Comparison of ENCODE assay signal across 8 mouse cellular contexts in the genomic region with DNA sequence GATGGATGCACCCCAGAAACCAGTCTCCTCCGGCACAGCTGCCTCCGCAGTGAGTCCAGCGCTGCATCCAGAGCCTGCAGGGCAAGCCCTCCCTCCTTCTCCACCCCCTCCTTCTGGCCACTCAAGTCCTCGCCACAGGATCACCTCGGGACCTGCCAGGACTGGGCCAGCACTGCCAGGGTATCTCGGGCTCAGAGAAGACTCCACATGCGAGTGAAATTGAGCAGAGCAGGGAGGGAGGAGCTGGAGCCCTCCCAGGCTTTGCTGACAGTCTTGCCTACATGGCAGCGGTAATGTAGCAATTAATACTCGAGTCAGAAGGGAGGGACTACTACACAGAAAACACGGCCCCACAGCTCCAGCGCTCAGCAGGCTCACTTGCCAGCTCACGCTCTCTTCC. TPM values are rescaled to one million over a fixed set of nuclear protein-coding genes. Genes with fewer than 3 reads are reported as not detected.
DNase-seq lines count a peak whose midpoint lies in the region; ATAC-seq and TF ChIP-seq lines count a peak whose summit lies in the region.

Gene Kcnip1, minus strand, starts transcription at position 215 of the 400 bp plus-strand sequence.

- no peak within 1 kb of the TSS for H3K9ac ChIP-seq in lung, embryonic 14.5 days
- no peak within 1 kb of the TSS for H3K9ac ChIP-seq in heart, embryonic 16.5 days (ENCODE audit: low read length)
- peak within 1 kb of the TSS; percentile 40 for H3K9ac ChIP-seq in limb, embryonic 14.5 days (ENCODE audit: low read depth, low read length, severe bottlenecking)

- no peak within 1 kb of the TSS for H3K27ac ChIP-seq in lung, embryonic 14.5 days (ENCODE audit: low read depth)
- no peak within 1 kb of the TSS for H3K27ac ChIP-seq in cortical plate, adult 2 months (ENCODE audit: insufficient read depth, low read length)
- H3K27ac ChIP-seq in heart, embryonic 16.5 days (ENCODE audit: low read length) = no peak within 1 kb of the TSS
- no peak within 1 kb of the TSS for H3K27ac ChIP-seq in limb, embryonic 14.5 days (replicated peaks; ENCODE audit: low read depth, low read length)

- no peak for TF ChIP-seq CTCF in lung, embryonic 14.5 days (IDR thresholded peaks at IDR 0.05; ENCODE audit: low read depth)
- no peak for TF ChIP-seq CTCF in cortical plate, adult 2 months (IDR thresholded peaks at IDR 0.05; ENCODE audit: extremely low read depth, insufficient read depth, low read length)

- no peaks in the 10 kb centered on the region for H3K36me3 ChIP-seq in lung, embryonic 14.5 days (ENCODE audit: insufficient read depth)
- no peaks in the 10 kb centered on the region for H3K36me3 ChIP-seq in heart, embryonic 16.5 days (ENCODE audit: control insufficient read depth, insufficient read depth)
- no peaks in the 10 kb centered on the region for H3K36me3 ChIP-seq in limb, embryonic 14.5 days (ENCODE audit: control insufficient read depth, insufficient read depth, low read length)

- H3K9me3 ChIP-seq in lung, embryonic 14.5 days (ENCODE audit: low read depth, low read length) = no peaks in the 10 kb centered on the region
- no peaks in the 10 kb centered on the region for H3K9me3 ChIP-seq in heart, embryonic 16.5 days (replicated peaks; ENCODE audit: control insufficient read depth, low read length)
- H3K9me3 ChIP-seq in limb, embryonic 14.5 days (ENCODE audit: control insufficient read depth, low read length) = no peaks in the 10 kb centered on the region

- 10% methylated on average over 12 of the region's 12 CpGs for WGBS in lung, embryonic 14.5 days
- 21% methylated on average over 12 of the region's 12 CpGs for WGBS in heart, embryonic 16.5 days
- WGBS in limb, embryonic 14.5 days = 4% methylated on average over 10 of the region's 12 CpGs

- H3K27me3 ChIP-seq in lung, embryonic 14.5 days (ENCODE audit: insufficient read depth, low read length) = 0 out of 2 replicates have a peak, but pooled peaks cover 5% of the 10 kb centered on the region
- peaks cover 14% of the 10 kb centered on the region for H3K27me3 ChIP-seq in heart, embryonic 16.5 days (ENCODE audit: control insufficient read depth, insufficient read depth, low read length)
- H3K27me3 ChIP-seq in limb, embryonic 14.5 days (ENCODE audit: control insufficient read depth, insufficient read depth, low read length) = no peaks in the 10 kb centered on the region; the same call in 1 of the 2 replicates

- ATAC-seq in lung, embryonic 14.5 days (ENCODE audit: insufficient read depth) = peak; percentile 41; the same call in 1 of the 2 replicates
- ATAC-seq in heart, embryonic 16.5 days (replicated peaks; ENCODE audit: extremely low read depth, insufficient read depth, low FRiP score) = no peak
- ATAC-seq in limb, embryonic 14.5 days (ENCODE audit: low FRiP score, low read depth) = no peak
- ATAC-seq in megakaryocyte, adult 5-6 weeks (ENCODE audit: poor library complexity, severe bottlenecking) = no peak

- peak within 1 kb of the TSS; percentile 40; the same call in 1 of the 2 replicates for H3K4me2 ChIP-seq in lung, embryonic 14.5 days
- H3K4me2 ChIP-seq in heart, embryonic 16.5 days (ENCODE audit: low read depth, low read length) = 0 out of 2 replicates have a peak within 1 kb of the TSS, but pooled peaks have one; percentile 3
- H3K4me2 ChIP-seq in limb, embryonic 14.5 days (replicated peaks; ENCODE audit: low read depth, low read length, severe bottlenecking) = peak within 1 kb of the TSS; percentile 24

- H3K4me1 ChIP-seq in lung, embryonic 14.5 days (ENCODE audit: insufficient read depth) = no peaks in the 10 kb centered on the region
- H3K4me1 ChIP-seq in cortical plate, adult 2 months (ENCODE audit: control insufficient read depth, insufficient read depth, low read length) = no peaks in the 10 kb centered on the region
- no peaks in the 10 kb centered on the region for H3K4me1 ChIP-seq in heart, embryonic 16.5 days (ENCODE audit: control insufficient read depth, insufficient read depth, low read length)
- no peaks in the 10 kb centered on the region for H3K4me1 ChIP-seq in limb, embryonic 14.5 days (ENCODE audit: control insufficient read depth, insufficient read depth, low read length)

- TF ChIP-seq POLR2A in cortical plate, adult 2 months (IDR thresholded peaks at IDR 0.05; ENCODE audit: extremely low read depth, insufficient read depth, low read length) = no peak
- TF ChIP-seq POLR2A in limb, embryonic 14.5 days (IDR thresholded peaks at IDR 0.05; ENCODE audit: borderline replicate concordance, extremely low read depth, insufficient read depth, insufficient read length) = no peak

- DNase-seq in lung, embryonic 14.5 days = peak; percentile 7
- DNase-seq in lung, postnatal 14 days = no peak
- no peak for DNase-seq in limb, embryonic 14.5 days (ENCODE audit: low spot score)
- DNase-seq in right cerebral cortex, postnatal 14 days = no peak
- no peak for DNase-seq in adipocyte (ENCODE audit: low spot score)

- H3K4me3 ChIP-seq in lung, embryonic 14.5 days (ENCODE audit: low read depth, low read length) = no peak within 1 kb of the TSS
- H3K4me3 ChIP-seq in cortical plate, adult 2 months (ENCODE audit: insufficient read depth, low read length) = no peak within 1 kb of the TSS
- H3K4me3 ChIP-seq in heart, embryonic 16.5 days (ENCODE audit: low read length) = no peak within 1 kb of the TSS
- no peak within 1 kb of the TSS for H3K4me3 ChIP-seq in limb, embryonic 14.5 days (replicated peaks; ENCODE audit: low read length)

RNA-seq across cellular contexts. Expression of gene Kcnip1, which starts in this region (rescaled TPM):
- polyA plus RNA-seq in lung, embryonic 14.5 days (2014; fragmentation: Nextera tagmentation; extraction: Ambion mirVana) = 0.42 and 0.62 TPM in 2 replicates
- polyA plus RNA-seq in cortical plate, adult 2 months (2012; rRNA removed) = 31.6 and 32.2 TPM in 2 replicates
- polyA plus RNA-seq in heart, embryonic 16.5 days (2015; fragmentation: Nextera tagmentation; extraction: Ambion mirVana) = 0.10 and 0.20 TPM in 2 replicates
- 2.4 and 3.4 TPM in 2 replicates for polyA plus RNA-seq in limb, embryonic 14.5 days (2012; rRNA removed)
- polyA plus RNA-seq in limb, embryonic 14.5 days (2014; fragmentation: Nextera tagmentation; extraction: Ambion mirVana) = 4.5 and 5.0 TPM in 2 replicates
- 0.09 TPM in 1 of 2 replicates, not detected in the other for total RNA-seq in megakaryocyte, adult 5-6 weeks (2015)
- 0.18 TPM in 1 of 2 replicates, not detected in the other for total RNA-seq in megakaryocyte, adult 5-6 weeks (2017)

Comparison
In these comparisons a context has a peak if more than half of its experiments do, and no peak if none do; other contexts are left out.
1. Peak in DNase-seq, ATAC-seq and H3K4me2 ChIP-seq in lung, embryonic 14.5 days; RNA of the gene not detected or under 1 TPM.